Mouse (Mus musculus) brown adipose tissue, adult 24 weeks (tissue): ENCODE data around the gene Pid1. TPM values are rescaled to one million over a fixed set of nuclear protein-coding genes. Genes with fewer than 3 reads are reported as not detected.

Experiments used
- H3K27ac ChIP-seq: fragments of 200-500 bp; replicated peaks from 2 replicates; pipeline ENCODE4 v1.5.1; 2012; ENCODE audit warnings: low read depth, mild to moderate bottlenecking, low read length
- H3K4me1 ChIP-seq: fragments of 200-500 bp; 2 replicates; pipeline ENCODE4 v1.6.1; 2012; ENCODE audit warnings: low read length, mixed read lengths; ENCODE audit not compliant: control insufficient read depth, insufficient read depth, insufficient read length
- H3K4me3 ChIP-seq: fragments of 200-500 bp; 2 replicates; pipeline ENCODE4 v1.5.1; 2012; ENCODE audit warnings: low read depth, mild to moderate bottlenecking, low read length, moderate library complexity; ENCODE audit not compliant: insufficient read depth
- polyA plus RNA-seq: library from polyadenylated mRNA; stranded (reverse); fragments of >200 nt; gene quantifications from 2 replicates; pipeline ENCODE4 v1.2.4, GENCODE M21; 2012; ENCODE audit not compliant: missing spikeins, insufficient read depth, insufficient read length

Pid1 gene
- polyA plus RNA-seq, 1 experiment: 15.8 TPM

GRCm38 (mm10) chr1:84119306-84119705 is 244.7 kb downstream of the Pid1 start:
- Histone ChIP-seq H3K27ac (no peak overlapping the region), H3K4me3 (no peak overlapping the region), H3K4me1 (no peaks in the 10 kb centered on the region)

- no peaks in the 10 kb centered on the region for H3K4me1 ChIP-seq
- no peak overlapping the region for H3K27ac ChIP-seq
- no peak overlapping the region for H3K4me3 ChIP-seq
These were observed 257.2 kb downstream of the Pid1 start for GRCm38 (mm10) chr1:84106756-84107155.

DNA sequence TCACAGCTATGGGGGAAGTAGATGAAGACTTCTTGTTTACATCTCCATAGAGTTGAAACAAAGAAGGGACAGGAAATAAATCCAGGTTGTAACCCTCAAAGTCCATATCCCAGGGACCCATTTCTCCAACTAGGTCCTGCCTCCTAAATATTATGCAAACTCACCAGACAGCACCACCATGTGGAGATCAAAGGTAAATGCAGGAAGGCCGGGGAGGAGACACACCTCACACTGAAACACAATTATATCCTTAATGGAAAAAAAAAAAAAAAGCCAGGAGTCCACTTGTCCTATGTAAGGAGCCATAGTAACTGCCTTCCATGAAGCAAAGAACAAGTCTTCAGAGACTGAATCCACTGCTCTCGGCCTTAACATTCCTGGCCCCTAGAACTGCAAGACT is 261.9 kb downstream of the Pid1 start:
- no peak overlapping the region for H3K27ac ChIP-seq
- H3K4me3 ChIP-seq: no peak overlapping the region
- H3K4me1 ChIP-seq: no peaks in the 10 kb centered on the region

GRCm38 (mm10) chr1:84097398-84097797 is 266.6 kb downstream of the Pid1 start:
- Histone ChIP-seq H3K4me3 (no peak overlapping the region), H3K27ac (no peak overlapping the region)

GRCm38 (mm10) chr1:84093291-84093690 is 270.7 kb downstream of the Pid1 start:
- no peaks in the 10 kb centered on the region for H3K4me1 ChIP-seq
- H3K4me3 ChIP-seq: no peak overlapping the region
- no peak overlapping the region for H3K27ac ChIP-seq

More at GRCm38 (mm10) chr1:84097398-84097797, 266.6 kb downstream of the Pid1 start:
- no peaks in the 10 kb centered on the region for H3K4me1 ChIP-seq

DNA sequence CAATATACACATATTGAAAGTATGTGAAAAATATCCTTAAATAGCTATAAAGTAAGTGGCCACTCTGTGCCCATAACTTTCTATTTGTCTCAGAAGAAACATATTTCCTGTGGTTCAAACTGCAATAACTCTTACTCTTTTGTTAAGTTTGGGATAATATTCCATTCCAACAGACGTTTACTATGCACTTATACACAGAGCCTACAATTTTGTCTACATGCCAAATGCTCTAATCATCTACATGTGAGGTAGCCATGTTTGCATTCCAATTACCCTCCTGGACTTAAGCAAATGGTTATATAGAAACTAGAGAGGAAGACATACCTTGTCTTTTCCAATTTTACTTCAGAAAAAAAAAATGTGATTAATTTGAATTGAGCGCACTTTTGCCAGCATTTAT is 274.3 kb downstream of the Pid1 start:
- H3K27ac ChIP-seq: no peak overlapping the region
- no peak overlapping the region for H3K4me3 ChIP-seq
- no peaks in the 10 kb centered on the region for H3K4me1 ChIP-seq

DNA sequence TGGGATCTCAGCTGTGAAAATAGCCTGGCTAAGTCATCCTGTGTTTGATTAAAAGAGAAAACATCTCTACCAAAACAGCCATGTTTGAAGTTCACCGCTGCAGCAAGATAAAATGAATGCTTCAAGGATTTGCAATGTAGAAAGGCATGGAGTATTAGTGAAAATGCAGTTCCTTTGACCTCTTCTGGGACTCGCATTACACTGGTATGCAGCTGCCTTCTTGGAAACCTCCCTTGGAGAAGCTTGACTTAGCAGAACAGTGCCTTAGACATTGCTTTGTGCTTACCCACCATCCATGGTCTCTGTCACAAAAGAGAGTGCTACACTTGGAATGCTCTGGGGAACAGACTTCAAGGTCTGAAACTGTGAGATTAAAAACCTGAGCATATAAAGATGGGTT is 276.0 kb downstream of the Pid1 start:
- Histone ChIP-seq H3K4me1 (no peaks in the 10 kb centered on the region), H3K4me3 (no peak overlapping the region), H3K27ac (no peak overlapping the region)

DNA sequence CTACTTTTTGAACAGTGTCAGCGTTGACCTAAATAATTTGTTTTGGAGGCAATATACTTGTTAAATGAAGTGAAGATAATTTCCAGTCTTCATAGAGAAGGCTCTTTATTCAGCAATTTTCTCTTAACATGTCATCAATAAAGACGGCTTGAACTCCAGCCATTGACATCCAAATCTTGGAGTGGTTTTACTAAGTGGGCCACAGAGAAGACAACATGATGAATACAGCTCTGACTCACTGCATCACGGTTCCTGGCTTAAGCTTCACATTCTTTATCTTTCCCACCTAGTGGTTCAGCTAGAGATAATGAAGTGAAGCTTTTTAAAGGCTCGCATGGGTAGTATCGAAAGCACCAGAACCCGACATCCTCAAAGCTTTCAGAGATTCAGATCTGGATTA is 276.7 kb downstream of the Pid1 start:
- Histone ChIP-seq H3K4me3 (no peak overlapping the region), H3K4me1 (no peaks in the 10 kb centered on the region), H3K27ac (no peak overlapping the region)

- no peaks in the 10 kb centered on the region for H3K4me1 ChIP-seq
- no peak overlapping the region for H3K4me3 ChIP-seq
- H3K27ac ChIP-seq: no peak overlapping the region
These were observed 277.5 kb downstream of the Pid1 start for GRCm38 (mm10) chr1:84086486-84086885.

DNA sequence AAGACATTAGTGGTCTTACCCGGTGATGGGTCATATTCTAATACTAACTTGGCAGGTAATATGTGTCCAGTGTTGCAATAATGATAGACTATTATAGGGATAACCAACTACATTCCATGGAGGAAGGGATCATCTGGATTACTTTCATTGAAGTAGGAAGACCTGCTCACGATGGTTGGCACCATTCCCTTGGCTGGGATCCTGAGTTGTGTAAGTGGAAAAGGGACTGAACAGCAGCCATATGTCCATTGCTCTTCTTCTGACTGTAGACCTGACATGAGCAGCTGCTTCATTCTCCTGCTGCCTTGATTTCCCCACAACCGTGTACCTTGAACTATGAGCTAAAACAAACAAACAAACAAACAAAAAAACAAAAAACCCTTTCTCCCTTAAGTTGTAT is 278.6 kb downstream of the Pid1 start:
- no peaks in the 10 kb centered on the region for H3K4me1 ChIP-seq
- H3K4me3 ChIP-seq: no peak overlapping the region
- no peak overlapping the region for H3K27ac ChIP-seq

DNA sequence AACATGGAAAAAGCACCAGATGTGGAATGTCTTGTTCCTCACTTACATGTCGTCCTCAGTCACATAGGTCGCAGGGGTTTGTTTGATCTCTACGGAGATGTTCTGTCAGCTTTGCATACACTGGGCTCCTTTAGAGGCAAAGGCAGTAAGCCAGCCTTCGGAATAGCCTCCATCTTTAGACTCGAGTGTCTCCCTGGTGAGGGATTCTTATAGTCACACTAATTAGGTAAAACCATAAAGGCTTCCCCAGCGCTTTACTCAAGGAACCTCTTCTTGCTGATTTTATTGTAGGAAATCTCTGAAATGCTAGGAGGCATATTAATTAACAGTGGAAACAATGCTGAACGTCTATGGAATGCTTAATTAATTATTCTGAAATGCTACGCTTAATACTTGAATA is 284.4 kb downstream of the Pid1 start:
- Histone ChIP-seq H3K4me3 (no peak overlapping the region), H3K27ac (no peak overlapping the region), H3K4me1 (no peaks in the 10 kb centered on the region)

DNA sequence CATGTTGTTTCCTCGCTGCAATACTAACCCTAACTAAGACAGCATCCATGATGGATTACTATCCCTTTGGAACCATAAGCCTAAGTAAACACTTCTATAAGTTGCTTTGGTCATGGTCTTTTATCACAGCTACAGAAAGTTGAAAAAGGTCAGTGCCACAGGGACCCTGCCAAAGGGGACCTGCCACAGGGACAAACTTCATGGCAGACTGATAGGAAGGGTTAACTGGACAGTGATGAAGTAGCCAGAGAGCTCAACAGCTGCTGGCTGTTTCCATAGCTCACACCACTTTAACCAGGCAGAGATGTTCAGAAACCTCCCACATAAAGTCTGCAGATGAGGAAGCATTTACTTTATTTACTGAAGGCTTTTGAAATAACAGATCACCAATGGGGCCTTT is 287.0 kb downstream of the Pid1 start:
- Histone ChIP-seq H3K27ac (no peak overlapping the region), H3K4me3 (no peak overlapping the region), H3K4me1 (no peaks in the 10 kb centered on the region)

- H3K4me3 ChIP-seq: no peak overlapping the region
- H3K4me1 ChIP-seq: peaks cover 2% of the 10 kb centered on the region
- H3K27ac ChIP-seq: 0 out of 2 replicates have a peak overlapping the region, but pooled peaks have one; percentile 26
These were observed 306.9 kb downstream of the Pid1 start for GRCm38 (mm10) chr1:84056884-84057630.

- H3K4me3 ChIP-seq: no peak overlapping the region
- H3K27ac ChIP-seq: no peak overlapping the region; the same call in 1 of the 2 replicates
- H3K4me1 ChIP-seq: peaks cover 2% of the 10 kb centered on the region
These were observed 307.7 kb downstream of the Pid1 start for GRCm38 (mm10) chr1:84056306-84056705.

GRCm38 (mm10) chr1:84025746-84026145 is 338.2 kb downstream of the Pid1 start:
- no peaks in the 10 kb centered on the region for H3K4me1 ChIP-seq
- H3K4me3 ChIP-seq: no peak overlapping the region
- no peak overlapping the region for H3K27ac ChIP-seq

- H3K4me1 ChIP-seq: no peaks in the 10 kb centered on the region
- H3K27ac ChIP-seq: no peak overlapping the region
- H3K4me3 ChIP-seq: no peak overlapping the region
These were observed 351.1 kb downstream of the Pid1 start for GRCm38 (mm10) chr1:84012871-84013375.
